Mouse (Mus musculus) Patski (cell line): ENCODE results near the gene Gm44790. TPM values are rescaled to one million over a fixed set of nuclear protein-coding genes. Genes with fewer than 3 reads are reported as not detected.

Source experiments
- ATAC-seq: fragments of 100-300 bp; one replicate; pipeline ENCODE4 v1.8.0; 2021
- CTCF ChIA-PET: fragments of 350-600 bp; sonication (Branson Sonifier 250); formaldehyde crosslinking; loops from one replicate; lab custom pipeline; 2022; ENCODE audit warnings: inconsistent platforms; lab: Charles Lee
- POLR2A ChIA-PET: fragments of 350-600 bp; sonication (Branson Sonifier 250); formaldehyde crosslinking; loops from one replicate; lab custom pipeline; 2022; ENCODE audit warnings: antibody characterized with exemption, inconsistent platforms; lab: Charles Lee
- DNase-seq: peaks from one replicate; pipeline ENCODE4 v3.0.0-alpha.2; 2011; ENCODE audit warnings: low read depth, low spot score
- H3K27me3 ChIP-seq: fragments of 371-371 bp; one replicate; pipeline ENCODE4 v1.5.1; 2021
- CTCF ChIP-seq: fragments of 100-300 bp; IDR thresholded peaks from one replicate; pipeline ENCODE4 v1.5.1; 2021
- in situ Hi-C: fragments of 300-500 bp; cut with MboI; formaldehyde crosslinking; loops from 3 replicates; pipeline ENCODE4 v1.11.1; 2018; ENCODE audit warnings: low pct_unique_long_range_greater_than_20kb, mixed read lengths
- polyA plus RNA-seq: library from polyadenylated mRNA; unstranded; gene quantifications from one replicate; pipeline ENCODE4 v1.2.3, GENCODE M21; 2021

The Gm44790 gene
- polyA plus RNA-seq, 1 experiment from 2014 or later = 3.1 TPM

GRCm38 (mm10) chr6:86393187-86393586, 33.3 kb upstream of the Gm44790 start:
- no peak for TF ChIP-seq CTCF
- in situ Hi-C loops = no loop called here
- CTCF ChIA-PET = no interaction called here
- no peak for DNase-seq
- no peak for ATAC-seq
- POLR2A ChIA-PET = interaction anchor here (0.7 kb wide), 1 partner anchor 211 kb away, joined by 3 read pairs; no protein-coding TSS in a partner anchor
- no peaks in the 10 kb centered on the region for H3K27me3 ChIP-seq

- no peaks in the 10 kb centered on the region for H3K27me3 ChIP-seq
- POLR2A ChIA-PET = interaction anchor here (0.6 to 1.0 kb wide), 3 partner anchors 8 to 210 kb away, joined by 3 to 5 read pairs (median 3); no protein-coding TSS in a partner anchor
- DNase-seq (no peak), ATAC-seq (no peak)
- in situ Hi-C loops = no loop called here
- no peak for TF ChIP-seq CTCF
- CTCF ChIA-PET = no interaction called here
Measured at GRCm38 (mm10) chr6:86394078-86394720, 32.3 kb upstream of the Gm44790 start.

- H3K27me3 ChIP-seq = no peaks in the 10 kb centered on the region
- CTCF ChIA-PET = interaction anchor here (0.8 to 1.3 kb wide), 3 partner anchors 10 to 30 kb away, joined by 3 to 6 read pairs (median 5); no protein-coding TSS in a partner anchor
- no peak for TF ChIP-seq CTCF
- ATAC-seq (no peak), DNase-seq (no peak)
- POLR2A ChIA-PET = interaction anchor here (1.0 to 1.2 kb wide), 2 partner anchors 15 to 23 kb away, joined by 3 read pairs; partner anchors contain the start of gene Snrpg
- in situ Hi-C loops = no loop called here
Measured at GRCm38 (mm10) chr6:86395021-86395420, 31.4 kb upstream of the Gm44790 start.

GRCm38 (mm10) chr6:86395969-86396368, 30.5 kb upstream of the Gm44790 start:
- ChIA-PET POLR2A (interaction anchor here (0.6 to 2.4 kb wide), 5 partner anchors 9 to 294 kb away, joined by 3 to 15 read pairs (median 3); partner anchors contain the start of genes Fam136a and Snrpg), CTCF (interaction anchor here (0.8 to 1.3 kb wide), 4 partner anchors 9 to 31 kb away, joined by 3 to 6 read pairs (median 4); partner anchors contain the start of gene Fam136a)
- ATAC-seq (no peak), DNase-seq (no peak)
- in situ Hi-C loops = no loop called here
- no peaks in the 10 kb centered on the region for H3K27me3 ChIP-seq
- no peak for TF ChIP-seq CTCF

GRCm38 (mm10) chr6:86396581-86397256, 29.7 kb upstream of the Gm44790 start, which contains the start of gene Pcyox1:
TSS of gene Pcyox1 (minus strand) at chr6:86397154.
- ATAC-seq = peak; percentile 70
- in situ Hi-C loops = no loop called here
- POLR2A ChIA-PET = interaction anchor here (1.0 to 2.6 kb wide), 3 partner anchors 9 to 31 kb away, joined by 3 to 15 read pairs (median 11); partner anchors contain the start of genes Fam136a and Snrpg

GRCm38 (mm10) chr6:86397257-86397980, 29.0 kb upstream of the Gm44790 start:
- no peak for TF ChIP-seq CTCF
- no peaks in the 10 kb centered on the region for H3K27me3 ChIP-seq
- ChIA-PET POLR2A (interaction anchor here (2.4 to 2.6 kb wide), 2 partner anchors 26 to 31 kb away, joined by 11 to 15 read pairs; partner anchors contain the start of genes Fam136a and Snrpg), CTCF (interaction anchor here (1.0 to 4.9 kb wide), 3 partner anchors 11 to 32 kb away, joined by 3 to 50 read pairs (median 4); partner anchors contain the start of gene Fam136a)
- in situ Hi-C loops = no loop called here
- DNase-seq (no peak), ATAC-seq (no peak)

More at GRCm38 (mm10) chr6:86396581-86397256, 29.7 kb upstream of the Gm44790 start, which contains the start of gene Pcyox1:
- DNase-seq = no peak
- CTCF ChIA-PET = interaction anchor here (1.0 to 1.1 kb wide), 2 partner anchors 10 to 31 kb away, joined by 3 to 4 read pairs; partner anchors contain the start of gene Fam136a
- no peaks in the 10 kb centered on the region for H3K27me3 ChIP-seq
- TF ChIP-seq CTCF = no peak

- no peak for ATAC-seq
- DNase-seq = no peak
- POLR2A ChIA-PET = interaction anchor here (0.5 to 2.6 kb wide), 2 partner anchors 8 to 28 kb away, joined by 5 to 11 read pairs; partner anchors contain the start of gene Snrpg
- H3K27me3 ChIP-seq = no peaks in the 10 kb centered on the region
- TF ChIP-seq CTCF = no peak
- CTCF ChIA-PET = interaction anchor here (4.9 kb wide), 1 partner anchor 33 kb away, joined by 50 read pairs; the partner anchor contains the start of gene Fam136a
- in situ Hi-C loops = no loop called here
Measured at GRCm38 (mm10) chr6:86398986-86399385, 27.5 kb upstream of the Gm44790 start.

- no peak for DNase-seq
Measured at GRCm38 (mm10) chr6:86399995-86400394, 26.5 kb upstream of the Gm44790 start.

GRCm38 (mm10) chr6:86400972-86401371, 25.5 kb upstream of the Gm44790 start:
- DNase-seq (no peak), ATAC-seq (peak; percentile 68)
- CTCF ChIA-PET = interaction anchor here (1.3 to 4.9 kb wide), 4 partner anchors 9 to 35 kb away, joined by 3 to 50 read pairs (median 6); partner anchors contain the start of genes Fam136a and Snrpg
- POLR2A ChIA-PET = interaction anchor here (0.6 to 1.4 kb wide), 3 partner anchors 30 to 907 kb away, joined by 3 to 6 read pairs (median 3); partner anchors contain the start of gene Fam136a
- no peaks in the 10 kb centered on the region for H3K27me3 ChIP-seq
- no peak for TF ChIP-seq CTCF
- in situ Hi-C loops = loop anchor here (5.0 kb wide), 1 partner anchor 34 kb away; the partner anchor contains the start of gene Fam136a

More at GRCm38 (mm10) chr6:86399995-86400394, 26.5 kb upstream of the Gm44790 start:
- no peak for TF ChIP-seq CTCF
- no peaks in the 10 kb centered on the region for H3K27me3 ChIP-seq
- in situ Hi-C loops = loop anchor here (5.0 kb wide), 1 partner anchor 33 kb away; the partner anchor contains the start of gene Fam136a
- no peak for ATAC-seq
- CTCF ChIA-PET = interaction anchor here (1.3 to 4.9 kb wide), 3 partner anchors 8 to 34 kb away, joined by 3 to 50 read pairs (median 8); partner anchors contain the start of genes Fam136a and Snrpg
- POLR2A ChIA-PET = interaction anchor here (1.2 to 1.4 kb wide), 2 partner anchors 29 to 35 kb away, joined by 3 to 6 read pairs; partner anchors contain the start of gene Fam136a
